ENCODE assay signal across 21 mouse cellular contexts in the genomic region with DNA sequence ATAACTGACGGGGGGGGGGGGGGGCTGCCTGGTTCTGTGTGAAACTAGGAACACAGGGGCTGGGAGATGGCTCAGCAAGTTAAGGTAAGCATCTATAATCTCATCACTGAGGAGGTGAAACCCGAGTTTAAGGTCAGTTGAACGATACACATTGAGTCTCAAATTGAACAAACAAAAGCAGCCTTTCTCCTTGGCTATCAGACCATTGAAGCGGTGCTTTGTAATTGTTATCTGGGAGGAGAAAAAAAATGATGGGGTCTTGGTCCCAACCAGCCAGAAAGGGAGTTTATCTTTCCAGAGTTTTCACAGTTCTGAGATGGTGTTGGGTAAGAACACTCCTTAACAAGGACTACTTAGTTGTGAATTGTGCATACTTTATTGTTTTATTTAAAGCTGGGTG. TPM values are rescaled to one million over a fixed set of nuclear protein-coding genes. Genes with fewer than 3 reads are reported as not detected.
A peak's percentile ranks its signal among the peaks of the same experiment; 100 is the strongest.
DNase-seq lines count a peak whose midpoint lies in the region; ATAC-seq and TF ChIP-seq lines count a peak whose summit lies in the region.
"Had no signal": no experiment of that assay in that cellular context is flagged by ENCODE, and none has a peak within 500 bp of the region (broad histone marks: within the 10 kb centered on the region; RNA-seq: fewer than 3 reads in every experiment).

No protein-coding gene starts in this region.

- DNase-seq in forebrain, embryonic 10.5 days (ENCODE audit: extremely low spot score, low spot score): no peak
- DNase-seq in hindbrain, embryonic 11.5 days (ENCODE audit: low spot score): no peak
- DNase-seq in liver, embryonic 14.5 days (ENCODE audit: low read depth in 3 of 3, low spot score in 3 of 3): no peak
- no peak for DNase-seq in adrenal gland, postnatal 10 days
- DNase-seq: adrenal gland, adult 8-10 months; cerebellum, adult 9-11 months; kidney, adult 11 months; right cerebral cortex, postnatal 14 days had no signal

- WGBS in forebrain, embryonic 10.5 days: 4% methylated on average over 4 of the region's 4 CpGs
- WGBS in forebrain, embryonic 15.5 days: 7% methylated on average over 4 of the region's 4 CpGs
- WGBS in hindbrain, embryonic 11.5 days: 5% methylated on average over 4 of the region's 4 CpGs
- 6% methylated on average over 4 of the region's 4 CpGs for WGBS in hindbrain, embryonic 12.5 days
- WGBS in midbrain, embryonic 12.5 days: 5% methylated on average over 4 of the region's 4 CpGs
- 8% methylated on average over 4 of the region's 4 CpGs for WGBS in midbrain, embryonic 16.5 days
- WGBS in liver, embryonic 14.5 days (ENCODE audit: insufficient replicate concordance): 20% methylated on average over 4 of the region's 4 CpGs

- TF ChIP-seq CTCF in liver, embryonic 14.5 days (IDR thresholded peaks at IDR 0.05; ENCODE audit: low read depth): no peak

- peaks cover 37% of the 10 kb centered on the region for H3K4me1 ChIP-seq in forebrain, embryonic 10.5 days
- peaks cover 19% of the 10 kb centered on the region for H3K4me1 ChIP-seq in forebrain, embryonic 15.5 days
- H3K4me1 ChIP-seq in hindbrain, embryonic 11.5 days (replicated peaks; ENCODE audit: control insufficient read depth, insufficient read depth, low read length): peaks cover 2% of the 10 kb centered on the region; the same call in 1 of the 2 replicates
- H3K4me1 ChIP-seq in hindbrain, embryonic 12.5 days: peaks cover 10% of the 10 kb centered on the region
- peaks cover 19% of the 10 kb centered on the region; the same call in 1 of the 2 replicates for H3K4me1 ChIP-seq in midbrain, embryonic 12.5 days
- no peaks in the 10 kb centered on the region for H3K4me1 ChIP-seq in midbrain, embryonic 16.5 days (ENCODE audit: control insufficient read depth, insufficient read depth, low read length)
- H3K4me1 ChIP-seq in liver, embryonic 14.5 days (replicated peaks; ENCODE audit: control insufficient read depth in 2 of 2, insufficient read depth in 2 of 2, low read length in 1 of 2): peaks cover 0 to 27% of the 10 kb centered on the region in 2 experiments; a peak in 3 of 4 replicates

- no peak for TF ChIP-seq EP300 in liver, embryonic 14.5 days (IDR thresholded peaks at IDR 0.05; ENCODE audit: low read depth)

- H3K9me3 ChIP-seq in forebrain, embryonic 10.5 days: no peaks in the 10 kb centered on the region
- H3K9me3 ChIP-seq in forebrain, embryonic 15.5 days: no peaks in the 10 kb centered on the region
- H3K9me3 ChIP-seq in hindbrain, embryonic 11.5 days (ENCODE audit: control insufficient read depth, low read length): no peaks in the 10 kb centered on the region
- no peaks in the 10 kb centered on the region for H3K9me3 ChIP-seq in hindbrain, embryonic 12.5 days (replicated peaks)
- H3K9me3 ChIP-seq in midbrain, embryonic 12.5 days: no peaks in the 10 kb centered on the region
- no peaks in the 10 kb centered on the region for H3K9me3 ChIP-seq in midbrain, embryonic 16.5 days (replicated peaks; ENCODE audit: control insufficient read depth, low read length, poor library complexity, severe bottlenecking)
- H3K9me3 ChIP-seq in liver, embryonic 14.5 days (ENCODE audit: control insufficient read depth, low read length): no peaks in the 10 kb centered on the region
- H3K9me3 ChIP-seq: limb, embryonic 15.5 days had no signal

- peak overlapping the region; percentile 58 for H3K4me3 ChIP-seq in forebrain, embryonic 10.5 days
- no peak overlapping the region for H3K4me3 ChIP-seq in forebrain, embryonic 15.5 days
- no peak overlapping the region for H3K4me3 ChIP-seq in hindbrain, embryonic 11.5 days (ENCODE audit: low read depth, low read length)
- no peak overlapping the region for H3K4me3 ChIP-seq in hindbrain, embryonic 12.5 days
- H3K4me3 ChIP-seq in midbrain, embryonic 12.5 days: no peak overlapping the region
- no peak overlapping the region for H3K4me3 ChIP-seq in midbrain, embryonic 16.5 days (ENCODE audit: low read depth, low read length)
- no peak overlapping the region for H3K4me3 ChIP-seq in liver, embryonic 14.5 days (ENCODE audit: insufficient read depth in 1 of 2, low read depth in 2 of 2, low read length in 2 of 2)

- no peaks in the 10 kb centered on the region for H3K36me3 ChIP-seq in forebrain, embryonic 10.5 days (replicated peaks)
- H3K36me3 ChIP-seq in forebrain, embryonic 15.5 days: no peaks in the 10 kb centered on the region
- no peaks in the 10 kb centered on the region for H3K36me3 ChIP-seq in hindbrain, embryonic 11.5 days (ENCODE audit: control insufficient read depth, insufficient read depth, low read length)
- H3K36me3 ChIP-seq in hindbrain, embryonic 12.5 days: no peaks in the 10 kb centered on the region
- no peaks in the 10 kb centered on the region for H3K36me3 ChIP-seq in midbrain, embryonic 12.5 days
- no peaks in the 10 kb centered on the region for H3K36me3 ChIP-seq in midbrain, embryonic 16.5 days (ENCODE audit: control insufficient read depth, insufficient read depth, low read length)
- H3K36me3 ChIP-seq in liver, embryonic 14.5 days (replicated peaks; ENCODE audit: control insufficient read depth, insufficient read depth, low read depth): no peaks in the 10 kb centered on the region
- H3K36me3 ChIP-seq: limb, embryonic 15.5 days had no signal

- no peak for ATAC-seq in forebrain, embryonic 15.5 days (replicated peaks)
- no peak for ATAC-seq in hindbrain, embryonic 11.5 days (ENCODE audit: low FRiP score)
- ATAC-seq in hindbrain, embryonic 12.5 days (ENCODE audit: low FRiP score): no peak
- ATAC-seq in midbrain, embryonic 12.5 days (ENCODE audit: low FRiP score, low read depth): no peak
- no peak for ATAC-seq in midbrain, embryonic 16.5 days
- no peak for ATAC-seq in liver, embryonic 14.5 days (ENCODE audit: insufficient read depth)

- no peak overlapping the region for H3K27ac ChIP-seq in forebrain, embryonic 10.5 days
- no peak overlapping the region for H3K27ac ChIP-seq in forebrain, embryonic 15.5 days (replicated peaks)
- H3K27ac ChIP-seq in hindbrain, embryonic 11.5 days (ENCODE audit: low read depth, low read length): no peak overlapping the region
- no peak overlapping the region for H3K27ac ChIP-seq in hindbrain, embryonic 12.5 days
- no peak overlapping the region for H3K27ac ChIP-seq in midbrain, embryonic 12.5 days (replicated peaks)
- H3K27ac ChIP-seq in midbrain, embryonic 16.5 days (ENCODE audit: low read length): no peak overlapping the region
- H3K27ac ChIP-seq in liver, embryonic 14.5 days: no peak overlapping the region
- H3K27ac ChIP-seq: limb, embryonic 15.5 days; macrophage had no signal

- H3K27me3 ChIP-seq in forebrain, embryonic 10.5 days (ENCODE audit: poor library complexity, severe bottlenecking): peaks cover 84% of the 10 kb centered on the region
- peaks cover 91% of the 10 kb centered on the region for H3K27me3 ChIP-seq in forebrain, embryonic 15.5 days
- H3K27me3 ChIP-seq in hindbrain, embryonic 11.5 days (ENCODE audit: control insufficient read depth, insufficient read depth, low read length): peaks cover 76% of the 10 kb centered on the region
- H3K27me3 ChIP-seq in hindbrain, embryonic 12.5 days: peaks cover 86% of the 10 kb centered on the region
- peaks cover 86% of the 10 kb centered on the region for H3K27me3 ChIP-seq in midbrain, embryonic 12.5 days
- peaks cover 78% of the 10 kb centered on the region for H3K27me3 ChIP-seq in midbrain, embryonic 16.5 days (ENCODE audit: control insufficient read depth, insufficient read depth, low read depth, low read length)
- H3K27me3 ChIP-seq in liver, embryonic 14.5 days (ENCODE audit: control insufficient read depth, insufficient read depth, low read length): peaks cover 66% of the 10 kb centered on the region

- H3K4me2 ChIP-seq in forebrain, embryonic 15.5 days (replicated peaks): no peak overlapping the region
- peak overlapping the region; percentile 41; the same call in 1 of the 2 replicates for H3K4me2 ChIP-seq in hindbrain, embryonic 11.5 days (replicated peaks; ENCODE audit: low read depth, low read length)
- H3K4me2 ChIP-seq in hindbrain, embryonic 12.5 days (replicated peaks): no peak overlapping the region
- H3K4me2 ChIP-seq in midbrain, embryonic 12.5 days (replicated peaks): peak overlapping the region; percentile 54; the same call in 1 of the 2 replicates
- no peak overlapping the region for H3K4me2 ChIP-seq in midbrain, embryonic 16.5 days (ENCODE audit: low read length)
- H3K4me2 ChIP-seq in liver, embryonic 14.5 days (ENCODE audit: low read depth): peak overlapping the region; percentile 74; the same call in 1 of the 2 replicates

- H3K9ac ChIP-seq in forebrain, embryonic 15.5 days (replicated peaks): no peak overlapping the region
- no peak overlapping the region for H3K9ac ChIP-seq in hindbrain, embryonic 11.5 days (ENCODE audit: low read depth, low read length)
- H3K9ac ChIP-seq in hindbrain, embryonic 12.5 days: no peak overlapping the region
- H3K9ac ChIP-seq in midbrain, embryonic 12.5 days (replicated peaks): no peak overlapping the region
- no peak overlapping the region for H3K9ac ChIP-seq in midbrain, embryonic 16.5 days (ENCODE audit: low read depth, low read length)
- no peak overlapping the region for H3K9ac ChIP-seq in liver, embryonic 14.5 days (replicated peaks)
- H3K9ac ChIP-seq: limb, embryonic 15.5 days had no signal

RNA-seq across cellular contexts. Expression of a gene that starts 11.7 kb away (rescaled TPM):
- polyA plus RNA-seq in forebrain, embryonic 10.5 days (2016; fragmentation: Nextera tagmentation; extraction: Ambion mirVana): 0.26 and 0.41 TPM in 2 replicates
- 0.14 TPM in 1 of 2 replicates, not detected in the other for polyA plus RNA-seq in forebrain, embryonic 15.5 days (2015; fragmentation: Nextera tagmentation; extraction: Ambion mirVana)
- 0.51 TPM in 1 of 2 replicates, not detected in the other for polyA plus RNA-seq in hindbrain, embryonic 11.5 days (2014; fragmentation: Nextera tagmentation; extraction: Ambion mirVana)
- 0.23 and 0.48 TPM in 2 replicates for polyA plus RNA-seq in hindbrain, embryonic 12.5 days (2016; fragmentation: Nextera tagmentation; extraction: Ambion mirVana)
- 0.30 TPM in 1 of 2 replicates, not detected in the other for polyA plus RNA-seq in midbrain, embryonic 12.5 days (2016; fragmentation: Nextera tagmentation; extraction: Ambion mirVana)
- polyA plus RNA-seq in midbrain, embryonic 16.5 days (2015; fragmentation: Nextera tagmentation; extraction: Ambion mirVana): not detected in 2 replicates
- 0.23 and 0.34 TPM in 2 replicates for polyA plus RNA-seq in liver, embryonic 14.5 days (2012; rRNA removed)
- 0.33 and 0.39 TPM in 2 replicates for polyA plus RNA-seq in liver, embryonic 14.5 days (2014; fragmentation: Nextera tagmentation; extraction: Ambion mirVana)
- total RNA-seq in adrenal gland, postnatal 10 days (2021): not detected
- total RNA-seq: gastrocnemius, adult 8-10 months; heart, postnatal 25 days; monocyte, adult 5-6 weeks had no signal

RNA-seq across cellular contexts. Expression of a gene that starts 16.8 kb away (rescaled TPM):
- polyA plus RNA-seq in forebrain, embryonic 10.5 days (2016; fragmentation: Nextera tagmentation; extraction: Ambion mirVana): 0.09 TPM in 1 of 2 replicates, not detected in the other
- not detected in 2 replicates for polyA plus RNA-seq in forebrain, embryonic 15.5 days (2015; fragmentation: Nextera tagmentation; extraction: Ambion mirVana)
- 0.11 TPM in 2 replicates for polyA plus RNA-seq in hindbrain, embryonic 11.5 days (2014; fragmentation: Nextera tagmentation; extraction: Ambion mirVana)
- 0.14 TPM in 1 of 2 replicates, not detected in the other for polyA plus RNA-seq in hindbrain, embryonic 12.5 days (2016; fragmentation: Nextera tagmentation; extraction: Ambion mirVana)
- not detected in 2 replicates for polyA plus RNA-seq in midbrain, embryonic 12.5 days (2016; fragmentation: Nextera tagmentation; extraction: Ambion mirVana)
- not detected in 2 replicates for polyA plus RNA-seq in midbrain, embryonic 16.5 days (2015; fragmentation: Nextera tagmentation; extraction: Ambion mirVana)
- polyA plus RNA-seq in liver, embryonic 14.5 days (2012; rRNA removed): not detected in 2 replicates
- polyA plus RNA-seq in liver, embryonic 14.5 days (2014; fragmentation: Nextera tagmentation; extraction: Ambion mirVana): not detected in 2 replicates
- not detected for total RNA-seq in adrenal gland, postnatal 10 days (2021)
- total RNA-seq: adrenal gland, adult 8-10 months; CH12.LX; gastrocnemius, adult 8-10 months; heart, postnatal 25 days; left cerebral cortex, adult 8-10 months; monocyte, adult 5-6 weeks had no signal
- polyA plus RNA-seq: large intestine, adult 2 months; macrophage; urinary bladder, adult 2 months had no signal

RNA-seq across cellular contexts. Expression of a gene that starts 37.5 kb away (rescaled TPM):
- polyA plus RNA-seq in forebrain, embryonic 10.5 days (2016; fragmentation: Nextera tagmentation; extraction: Ambion mirVana): 12.1 and 14.3 TPM in 2 replicates
- polyA plus RNA-seq in forebrain, embryonic 15.5 days (2015; fragmentation: Nextera tagmentation; extraction: Ambion mirVana): 2.5 and 9.8 TPM in 2 replicates
- 8.4 and 11.9 TPM in 2 replicates for polyA plus RNA-seq in hindbrain, embryonic 11.5 days (2014; fragmentation: Nextera tagmentation; extraction: Ambion mirVana)
- polyA plus RNA-seq in hindbrain, embryonic 12.5 days (2016; fragmentation: Nextera tagmentation; extraction: Ambion mirVana): 17.9 TPM in 1 of 2 replicates, not detected in the other
- 10.1 and 11.3 TPM in 2 replicates for polyA plus RNA-seq in midbrain, embryonic 12.5 days (2016; fragmentation: Nextera tagmentation; extraction: Ambion mirVana)
- polyA plus RNA-seq in midbrain, embryonic 16.5 days (2015; fragmentation: Nextera tagmentation; extraction: Ambion mirVana): not detected in 2 replicates
- polyA plus RNA-seq in liver, embryonic 14.5 days (2012; rRNA removed): 8.7 and 17.9 TPM in 2 replicates
- 12.0 TPM in 2 replicates for polyA plus RNA-seq in liver, embryonic 14.5 days (2014; fragmentation: Nextera tagmentation; extraction: Ambion mirVana)
- 100 to 1,000 TPM; 239 to 319 TPM for total RNA-seq in adrenal gland, postnatal 10 days (2021)
- total RNA-seq: monocyte, adult 5-6 weeks had no signal
- polyA plus RNA-seq: macrophage; urinary bladder, adult 2 months had no signal

RNA-seq across cellular contexts. Expression of a gene that starts 37.8 kb away (rescaled TPM):
- polyA plus RNA-seq in forebrain, embryonic 10.5 days (2016; fragmentation: Nextera tagmentation; extraction: Ambion mirVana): 6.4 and 7.7 TPM in 2 replicates
- 4.5 and 4.6 TPM in 2 replicates for polyA plus RNA-seq in forebrain, embryonic 15.5 days (2015; fragmentation: Nextera tagmentation; extraction: Ambion mirVana)
- polyA plus RNA-seq in hindbrain, embryonic 11.5 days (2014; fragmentation: Nextera tagmentation; extraction: Ambion mirVana): 7.2 and 10.2 TPM in 2 replicates
- 5.5 and 9.1 TPM in 2 replicates for polyA plus RNA-seq in hindbrain, embryonic 12.5 days (2016; fragmentation: Nextera tagmentation; extraction: Ambion mirVana)
- 7.2 and 8.1 TPM in 2 replicates for polyA plus RNA-seq in midbrain, embryonic 12.5 days (2016; fragmentation: Nextera tagmentation; extraction: Ambion mirVana)
- 1.3 TPM in 1 of 2 replicates, not detected in the other for polyA plus RNA-seq in midbrain, embryonic 16.5 days (2015; fragmentation: Nextera tagmentation; extraction: Ambion mirVana)
- 17.7 and 25.1 TPM in 2 replicates for polyA plus RNA-seq in liver, embryonic 14.5 days (2012; rRNA removed)
- 1.0 and 3.1 TPM in 2 replicates for polyA plus RNA-seq in liver, embryonic 14.5 days (2014; fragmentation: Nextera tagmentation; extraction: Ambion mirVana)
- 100 to 1,000 TPM; 299 to 338 TPM for total RNA-seq in adrenal gland, postnatal 10 days (2021)
- polyA plus RNA-seq: macrophage had no signal

RNA-seq across cellular contexts. Expression of a gene that starts 43.3 kb away (rescaled TPM):
- 53.1 and 58.6 TPM in 2 replicates for polyA plus RNA-seq in forebrain, embryonic 10.5 days (2016; fragmentation: Nextera tagmentation; extraction: Ambion mirVana)
- polyA plus RNA-seq in forebrain, embryonic 15.5 days (2015; fragmentation: Nextera tagmentation; extraction: Ambion mirVana): 16.9 and 19.2 TPM in 2 replicates
- 31.2 and 31.4 TPM in 2 replicates for polyA plus RNA-seq in hindbrain, embryonic 11.5 days (2014; fragmentation: Nextera tagmentation; extraction: Ambion mirVana)
- polyA plus RNA-seq in hindbrain, embryonic 12.5 days (2016; fragmentation: Nextera tagmentation; extraction: Ambion mirVana): 18.2 and 20.9 TPM in 2 replicates
- 34.4 and 38.6 TPM in 2 replicates for polyA plus RNA-seq in midbrain, embryonic 12.5 days (2016; fragmentation: Nextera tagmentation; extraction: Ambion mirVana)
- 4.0 and 4.9 TPM in 2 replicates for polyA plus RNA-seq in midbrain, embryonic 16.5 days (2015; fragmentation: Nextera tagmentation; extraction: Ambion mirVana)
- 66.4 and 87.2 TPM in 2 replicates for polyA plus RNA-seq in liver, embryonic 14.5 days (2012; rRNA removed)
- 36.5 and 47.8 TPM in 2 replicates for polyA plus RNA-seq in liver, embryonic 14.5 days (2014; fragmentation: Nextera tagmentation; extraction: Ambion mirVana)
- total RNA-seq in adrenal gland, postnatal 10 days (2021): 100 to 1,000 TPM; 136 to 154 TPM

Comparison
In these comparisons a context has a peak if more than half of its experiments do, and no peak if none do; other contexts are left out.
1. H3K4me2 ChIP-seq: peak in hindbrain, embryonic 11.5 days (single experiment), midbrain, embryonic 12.5 days (single experiment) and liver, embryonic 14.5 days (single experiment); none in forebrain, embryonic 15.5 days (single experiment), hindbrain, embryonic 12.5 days (single experiment) and midbrain, embryonic 16.5 days (single experiment).